Mouse (Mus musculus) urinary bladder, adult 18-20 months (tissue): Measurements from ENCODE around the gene Cpne1.

Source experiments
- DNase-seq, 2 experiments: peaks; one replicate each; pipeline ENCODE4 v3.0.0; 2022; ENCODE audit warnings: low spot score in 2 of 2, mixed read lengths in 2 of 2

Cpne1 gene

GRCm38 (mm10) chr2:156079674-156080073 is 32.1 kb downstream of the Cpne1 start:
- DNase-seq: no peak

- DNase-seq: no peak
Observed at GRCm38 (mm10) chr2:156079183-156079560, 32.6 kb downstream of the Cpne1 start.

- no peak for DNase-seq
Observed at GRCm38 (mm10) chr2:156078421-156079182, 33.2 kb downstream of the Cpne1 start.

GRCm38 (mm10) chr2:156077461-156077860 is 34.3 kb downstream of the Cpne1 start:
- no peak for DNase-seq

GRCm38 (mm10) chr2:156073725-156074124 is 38.0 kb downstream of the Cpne1 start:
- no peak for DNase-seq

- DNase-seq: no peak
Observed at GRCm38 (mm10) chr2:156071236-156071635, 40.5 kb downstream of the Cpne1 start.

GRCm38 (mm10) chr2:156067916-156068315 is 43.8 kb downstream of the Cpne1 start:
- no peak for DNase-seq

- DNase-seq: no peak
Observed at GRCm38 (mm10) chr2:156066126-156066525, 45.6 kb downstream of the Cpne1 start.

GRCm38 (mm10) chr2:156065099-156066041 is 46.4 kb downstream of the Cpne1 start, which contains the start of gene Spag4:
Gene Spag4, plus strand, starts transcription at chr2:156065175.
- DNase-seq: peak; percentile 53 to 72

GRCm38 (mm10) chr2:156052816-156053215 is 58.9 kb downstream of the Cpne1 start, which contains the start of gene Fer1l4:
Gene Fer1l4, minus strand, starts transcription at chr2:156052947.
- DNase-seq: peak; percentile 69 to 82

- no peak for DNase-seq
Observed at GRCm38 (mm10) chr2:156047929-156048328, 63.8 kb downstream of the Cpne1 start.

- DNase-seq: no peak
Observed at GRCm38 (mm10) chr2:156042903-156043302, 68.9 kb downstream of the Cpne1 start.

GRCm38 (mm10) chr2:156039390-156039789 is 72.4 kb downstream of the Cpne1 start:
- no peak for DNase-seq

- DNase-seq: no peak
Observed at GRCm38 (mm10) chr2:156025482-156025881, 86.3 kb downstream of the Cpne1 start.
